Mouse (Mus musculus) neural tube, embryonic 14.5 days (tissue): Measurements from ENCODE around the gene Cnih3. TPM values are rescaled to one million over a fixed set of nuclear protein-coding genes. Genes with fewer than 3 reads are reported as not detected.

ENCODE experiments used
- ATAC-seq: fragments of 200-750 bp; cut with Nextera tagmentation; 2 replicates; pipeline ENCODE4 v1.8.0; 2017; ENCODE audit warnings: low read depth, mild to moderate bottlenecking, moderate TSS enrichment, moderate library complexity
- H3K27ac ChIP-seq: fragments of 300-500 bp; sonication (generic); 2 replicates; pipeline ENCODE4 v1.5.1; 2014; ENCODE audit warnings: low read depth, mild to moderate bottlenecking, control low read depth, low read length, moderate library complexity, mixed read lengths
- H3K27me3 ChIP-seq: fragments of 300-500 bp; sonication (generic); 2 replicates; pipeline ENCODE4 v1.6.1; 2014; ENCODE audit warnings: low read length; ENCODE audit not compliant: control insufficient read depth, insufficient read depth
- H3K36me3 ChIP-seq: fragments of 300-500 bp; sonication (generic); 2 replicates; pipeline ENCODE4 v1.6.1; 2014; ENCODE audit warnings: low read length, mixed read lengths; ENCODE audit not compliant: control insufficient read depth, insufficient read depth
- H3K4me1 ChIP-seq: fragments of 300-500 bp; sonication (generic); 2 replicates; pipeline ENCODE4 v1.6.1; 2014; ENCODE audit warnings: low read length; ENCODE audit not compliant: control insufficient read depth, insufficient read depth
- H3K4me2 ChIP-seq: fragments of 300-500 bp; sonication (generic); 2 replicates; pipeline ENCODE4 v1.6.1; 2014; ENCODE audit warnings: mild to moderate bottlenecking, low read depth, low read length, control low read depth
- H3K4me3 ChIP-seq: fragments of 300-500 bp; sonication (generic); 2 replicates; pipeline ENCODE4 v1.5.1; 2014; ENCODE audit warnings: low read depth, low read length, control low read depth, mixed read lengths
- H3K9ac ChIP-seq: fragments of 300-500 bp; sonication (generic); replicated peaks from 2 replicates; pipeline ENCODE4 v1.6.1; 2014; ENCODE audit warnings: low read depth, mild to moderate bottlenecking, control low read depth, low read length, mixed read lengths
- H3K9me3 ChIP-seq: fragments of 300-500 bp; sonication (generic); 2 replicates; pipeline ENCODE4 v1.6.1; 2016; ENCODE audit warnings: low read length; ENCODE audit not compliant: control insufficient read depth
- WGBS: fragments of 180-500 bp; shearing (Covaris S2); extraction: QIAGEN DNeasy Blood & Tissue Kit; methylation state at CpG from one replicate; pipeline ENCODE4 v1.1.7; 2014; 5-methylcytosine and 5-hydroxymethylcytosine counted together
- polyA plus RNA-seq: library from polyadenylated mRNA; unstranded; fragments of >200 nt; fragmentation: Nextera tagmentation; extraction: Ambion mirVana; gene quantifications from 2 replicates; pipeline ENCODE4 v1.2.1, GENCODE M21; 2014

Gene Cnih3
- polyA plus RNA-seq, 1 experiment from 2014 or later, result 25.7 TPM

DNA sequence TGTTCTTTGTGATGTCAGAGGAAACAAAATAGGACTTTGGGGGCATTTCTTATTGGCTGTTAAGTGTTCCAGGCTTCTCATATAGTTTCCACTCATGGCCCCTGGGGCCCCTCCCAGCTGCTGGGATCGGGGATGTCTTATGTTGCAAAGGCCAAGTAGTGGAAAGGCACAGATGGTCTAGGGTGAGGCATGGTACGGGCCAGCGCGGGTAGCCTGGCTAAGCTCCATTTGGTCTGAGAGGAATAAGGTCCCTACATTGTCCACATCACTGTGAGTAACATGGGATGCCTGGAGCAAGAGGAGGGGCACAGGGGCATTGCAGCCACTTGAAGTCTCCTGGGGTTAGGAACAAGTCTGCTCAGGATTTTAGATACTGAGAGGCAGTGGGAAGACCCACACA is 95.1 kb downstream of the Cnih3 start:
- 51% methylated on average over 4 of the region's 4 CpGs for WGBS
- Histone ChIP-seq H3K36me3 (no peaks in the 10 kb centered on the region), H3K9ac (no peak overlapping the region), H3K4me3 (no peak overlapping the region), H3K27ac (no peak overlapping the region), H3K9me3 (no peaks in the 10 kb centered on the region), H3K4me2 (no peak overlapping the region), H3K4me1 (no peaks in the 10 kb centered on the region), H3K27me3 (no peaks in the 10 kb centered on the region)
- ATAC-seq, result no peak

GRCm38 (mm10) chr1:181448041-181448440 is 95.6 kb downstream of the Cnih3 start:
- 63% methylated on average over 7 of the region's 7 CpGs for WGBS

GRCm38 (mm10) chr1:181453106-181453505 is 100.7 kb downstream of the Cnih3 start:
- no peak for ATAC-seq
- no peak overlapping the region for H3K4me3 ChIP-seq
- H3K36me3 ChIP-seq, result no peaks in the 10 kb centered on the region
- no peaks in the 10 kb centered on the region for H3K9me3 ChIP-seq
- no peaks in the 10 kb centered on the region for H3K27me3 ChIP-seq
- no peak overlapping the region for H3K27ac ChIP-seq
- H3K9ac ChIP-seq, result no peak overlapping the region
- no peaks in the 10 kb centered on the region for H3K4me1 ChIP-seq
- no peak overlapping the region for H3K4me2 ChIP-seq
- WGBS, result 80% methylated on average over 6 of the region's 6 CpGs

More at GRCm38 (mm10) chr1:181448041-181448440, 95.6 kb downstream of the Cnih3 start:
- Histone ChIP-seq H3K4me2 (no peak overlapping the region), H3K9ac (no peak overlapping the region), H3K27me3 (no peaks in the 10 kb centered on the region), H3K9me3 (no peaks in the 10 kb centered on the region), H3K36me3 (no peaks in the 10 kb centered on the region), H3K4me1 (no peaks in the 10 kb centered on the region), H3K4me3 (no peak overlapping the region), H3K27ac (no peak overlapping the region)
- no peak for ATAC-seq

DNA sequence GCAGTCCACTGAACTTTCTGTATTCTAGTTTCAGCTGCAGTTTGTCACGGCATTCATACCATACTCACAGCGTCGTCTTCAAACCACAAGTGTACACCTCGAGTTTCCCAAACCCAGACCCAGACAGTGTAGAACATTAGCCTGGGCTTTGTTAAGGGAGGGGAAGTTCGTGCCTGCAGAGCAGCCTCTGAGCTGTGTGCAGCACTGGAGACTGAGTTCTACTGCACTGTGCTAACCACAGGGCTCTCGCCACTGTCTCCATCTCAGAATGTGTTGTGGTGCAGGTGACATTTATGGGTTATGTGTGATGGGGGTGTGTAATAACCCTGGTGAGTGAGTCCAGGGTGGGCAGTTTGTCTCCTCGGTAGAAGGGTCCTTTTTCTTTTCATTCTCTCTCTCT is 104.5 kb downstream of the Cnih3 start:
- Histone ChIP-seq H3K27me3 (no peaks in the 10 kb centered on the region), H3K4me1 (no peaks in the 10 kb centered on the region), H3K4me3 (no peak overlapping the region), H3K9ac (no peak overlapping the region), H3K27ac (no peak overlapping the region), H3K9me3 (no peaks in the 10 kb centered on the region), H3K4me2 (no peak overlapping the region), H3K36me3 (no peaks in the 10 kb centered on the region)
- 85% methylated on average over 7 of the region's 7 CpGs for WGBS
- ATAC-seq, result no peak

DNA sequence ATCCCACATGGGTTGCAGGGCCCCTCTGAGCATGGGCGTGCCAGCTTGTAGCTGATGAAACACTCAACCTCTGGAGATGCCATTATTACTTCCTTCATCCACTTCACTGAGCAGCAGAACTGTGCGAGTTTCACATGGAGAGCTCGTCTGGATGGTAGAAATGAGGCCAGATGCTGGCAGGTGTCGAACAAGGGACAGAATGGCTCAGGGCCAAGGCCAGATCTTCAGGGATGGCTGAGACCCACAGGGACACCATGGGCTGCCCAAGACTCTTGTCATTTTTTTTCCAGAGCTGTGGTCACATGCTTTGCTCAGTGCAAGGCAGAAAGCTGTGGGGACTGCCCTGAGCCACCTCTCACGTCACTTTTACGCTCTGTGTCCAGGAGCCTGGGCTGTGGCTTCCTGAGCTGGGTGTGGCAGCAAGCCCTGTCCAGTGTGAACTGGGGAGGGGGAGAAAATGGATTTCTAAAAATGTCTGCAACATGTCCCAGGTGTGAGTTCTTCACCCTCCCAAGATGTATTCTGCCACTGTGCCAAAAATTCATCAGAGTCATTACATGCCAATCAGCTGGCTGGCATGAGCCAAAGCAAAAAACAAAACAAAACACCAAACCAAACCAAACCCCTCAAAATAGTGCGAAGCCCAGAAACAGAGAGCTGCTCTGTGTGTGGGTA is 107.1 kb downstream of the Cnih3 start:
- H3K27ac ChIP-seq, result no peak overlapping the region
- H3K4me1 ChIP-seq, result no peaks in the 10 kb centered on the region
- WGBS, result 74% methylated on average over 7 of the region's 7 CpGs
- H3K27me3 ChIP-seq, result no peaks in the 10 kb centered on the region
- no peak for ATAC-seq
- H3K9ac ChIP-seq, result no peak overlapping the region
- no peaks in the 10 kb centered on the region for H3K36me3 ChIP-seq
- H3K4me3 ChIP-seq, result no peak overlapping the region
- H3K4me2 ChIP-seq, result no peak overlapping the region
- H3K9me3 ChIP-seq, result no peaks in the 10 kb centered on the region

DNA sequence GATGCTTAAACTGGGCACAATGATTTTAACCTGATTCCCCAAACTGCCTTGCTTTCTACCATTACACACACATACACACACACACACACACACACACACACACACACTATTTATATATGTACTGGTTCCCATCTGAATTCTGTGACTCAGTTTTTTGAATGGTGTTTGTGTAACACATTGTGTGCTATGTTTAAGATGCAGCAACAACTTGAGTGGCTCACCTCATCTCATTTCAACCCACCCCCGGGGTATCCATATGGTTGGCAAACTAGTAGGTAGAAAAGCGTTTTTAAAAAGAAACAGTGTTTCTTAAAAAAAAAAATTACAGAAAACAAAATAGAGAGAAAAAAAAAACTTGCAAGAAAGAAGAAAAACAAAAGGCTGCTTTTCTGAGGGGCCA is 107.9 kb downstream of the Cnih3 start:
- no peaks in the 10 kb centered on the region for H3K9me3 ChIP-seq
- H3K4me1 ChIP-seq, result no peaks in the 10 kb centered on the region
- no peak for ATAC-seq
- H3K9ac ChIP-seq, result no peak overlapping the region
- H3K4me3 ChIP-seq, result no peak overlapping the region
- no peak overlapping the region for H3K27ac ChIP-seq
- no peak overlapping the region for H3K4me2 ChIP-seq
- no peaks in the 10 kb centered on the region for H3K36me3 ChIP-seq
- WGBS, result 83% methylated on average over 2 of the region's 2 CpGs
- no peaks in the 10 kb centered on the region for H3K27me3 ChIP-seq

DNA sequence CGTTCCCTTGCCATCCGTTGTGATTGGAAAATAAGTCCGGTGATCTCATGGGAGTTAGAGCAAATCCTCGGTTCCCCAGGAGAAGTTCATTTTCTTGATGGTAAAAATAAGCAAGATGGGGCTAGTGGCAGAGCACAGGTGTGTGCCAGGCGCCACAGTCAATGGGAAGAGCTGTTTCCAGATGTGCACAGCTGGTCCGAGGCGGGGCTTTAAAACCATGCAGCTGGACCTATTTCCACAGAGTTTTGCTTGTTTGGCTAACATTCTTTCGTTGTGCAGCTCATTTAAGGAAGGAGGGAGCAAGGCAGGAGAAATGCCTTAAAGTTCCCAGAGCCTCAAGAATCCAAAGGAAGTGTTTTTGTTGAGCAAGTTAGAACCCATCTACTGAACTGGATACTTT is 109.1 kb downstream of the Cnih3 start:
- ATAC-seq, result no peak
- no peaks in the 10 kb centered on the region for H3K36me3 ChIP-seq
- no peaks in the 10 kb centered on the region for H3K27me3 ChIP-seq
- H3K4me2 ChIP-seq, result no peak overlapping the region
- H3K4me1 ChIP-seq, result no peaks in the 10 kb centered on the region
- H3K27ac ChIP-seq, result no peak overlapping the region
- H3K9me3 ChIP-seq, result no peaks in the 10 kb centered on the region
- no peak overlapping the region for H3K4me3 ChIP-seq
- WGBS, result 91% methylated on average over 8 of the region's 8 CpGs
- no peak overlapping the region for H3K9ac ChIP-seq

DNA sequence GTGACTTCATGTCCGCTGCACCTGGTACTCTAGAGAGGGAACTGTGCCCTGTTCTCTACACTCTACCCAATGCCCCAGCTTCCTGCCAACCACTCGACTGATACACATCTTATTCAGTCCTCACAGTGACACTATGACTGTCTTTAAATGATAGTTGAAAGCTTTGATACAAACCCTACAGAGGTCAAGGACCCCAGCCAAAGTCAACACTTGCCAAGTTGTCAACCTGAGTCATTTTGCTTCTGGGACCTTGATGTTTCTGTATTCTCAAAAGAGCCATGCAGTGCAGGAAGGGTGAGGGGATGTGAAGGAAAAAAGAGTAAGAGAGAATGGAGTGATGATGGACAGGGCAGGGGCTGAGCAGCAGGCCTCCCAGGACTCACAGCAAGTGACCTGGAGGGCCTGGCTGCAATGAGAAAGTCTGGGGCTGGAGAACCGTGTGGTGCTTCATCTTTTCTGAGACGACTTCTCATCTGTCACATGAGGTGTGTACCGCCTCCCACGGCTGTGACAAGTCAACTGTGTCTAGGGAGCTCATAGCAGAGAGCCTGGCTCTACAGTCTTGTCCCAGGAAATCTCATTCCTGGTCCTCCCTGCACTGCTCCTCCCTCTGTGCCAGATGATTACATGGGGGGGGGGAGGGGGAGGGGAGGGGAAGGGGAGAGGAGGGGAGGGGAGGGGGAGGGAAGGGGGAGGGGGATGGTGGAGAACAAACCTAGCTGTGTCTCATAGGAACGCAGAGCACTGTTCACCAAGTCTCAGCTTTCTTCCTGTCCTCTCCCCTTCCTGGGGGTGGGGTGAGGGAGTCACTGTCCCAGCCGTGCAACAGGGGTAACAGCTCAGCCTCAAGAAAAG is 109.8 kb downstream of the Cnih3 start:
- no peak overlapping the region for H3K27ac ChIP-seq
- ATAC-seq, result no peak
- H3K9ac ChIP-seq, result no peak overlapping the region
- H3K4me3 ChIP-seq, result no peak overlapping the region
- H3K36me3 ChIP-seq, result no peaks in the 10 kb centered on the region
- no peaks in the 10 kb centered on the region for H3K9me3 ChIP-seq
- H3K27me3 ChIP-seq, result no peaks in the 10 kb centered on the region
- H3K4me1 ChIP-seq, result no peaks in the 10 kb centered on the region; the same call in 1 of the 2 replicates
- no peak overlapping the region for H3K4me2 ChIP-seq
- 57% methylated on average over 8 of the region's 8 CpGs for WGBS

DNA sequence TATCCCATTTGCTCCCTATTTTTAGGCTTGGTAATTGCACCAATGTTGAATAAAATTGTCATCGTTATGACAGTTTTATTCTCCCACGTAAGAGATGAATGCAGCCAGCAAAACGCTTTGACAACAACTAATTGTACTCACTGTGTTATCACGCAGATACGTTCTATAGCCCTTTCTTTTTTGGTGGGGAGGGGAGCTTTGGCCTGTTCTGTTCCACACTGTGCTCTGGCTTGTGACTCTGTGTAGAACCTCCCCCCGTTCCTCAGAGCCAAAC is 110.4 kb downstream of the Cnih3 start:
- no peak for ATAC-seq
- WGBS, result 80% methylated on average over 6 of the region's 6 CpGs

More for the DNA sequence above, 110.4 kb downstream of the Cnih3 start:
- Histone ChIP-seq H3K36me3 (no peaks in the 10 kb centered on the region), H3K9me3 (no peaks in the 10 kb centered on the region), H3K4me3 (no peak overlapping the region), H3K27ac (no peak overlapping the region), H3K4me2 (no peak overlapping the region), H3K27me3 (no peaks in the 10 kb centered on the region), H3K9ac (no peak overlapping the region), H3K4me1 (no peaks in the 10 kb centered on the region; the same call in 1 of the 2 replicates)
